Mouse (Mus musculus) cerebellum, adult 2 months (tissue): ENCODE data around the gene Katnal1.

ENCODE experiments used
- CTCF ChIP-seq: fragments of 200-500 bp; IDR thresholded peaks from 2 replicates; pipeline ENCODE4 v1.5.1; 2011; ENCODE audit warnings: low read depth, mild to moderate bottlenecking, control low read depth, low read length, moderate library complexity, borderline replicate concordance; ENCODE audit not compliant: insufficient read depth
- POLR2A ChIP-seq: fragments of 200-500 bp; IDR thresholded peaks from 2 replicates; pipeline ENCODE4 v1.6.1; 2011; ENCODE audit warnings: low read length, control low read depth, borderline replicate concordance; ENCODE audit not compliant: insufficient read depth

GRCm38 (mm10) chr5:148968958-148969576 lies 39.9 kb upstream of the Katnal1 start:
- TF ChIP-seq CTCF (no peak), POLR2A (no peak)
